Mouse (Mus musculus): ENCODE results near the gene Fbxo46.

The Fbxo46 gene

GRCm38 (mm10) chr7:19119631-19120429 is at the start of gene Fbxo46:
Fbxo46 (plus strand) TSS chr7:19119859.
- DNase-seq: peak; percentile 98

DNA sequence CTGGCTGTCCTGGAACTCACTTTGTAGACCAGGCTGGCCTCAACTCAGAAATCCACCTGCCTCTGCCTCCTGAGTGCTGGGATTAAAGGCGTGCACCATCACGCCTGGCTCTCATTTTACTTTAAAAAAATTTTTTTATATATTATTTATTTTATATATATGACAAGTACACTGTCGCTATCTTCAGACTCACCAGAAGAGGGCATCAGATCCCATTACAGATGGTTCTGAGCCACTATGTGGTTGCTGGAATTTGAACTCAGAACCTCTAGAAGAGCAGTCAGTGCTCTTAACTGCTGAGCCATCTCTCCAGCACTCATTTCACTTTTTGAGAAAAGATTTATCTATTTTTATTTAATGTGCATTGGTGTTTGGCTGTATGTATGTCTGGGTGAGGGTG is 48.6 kb upstream of the Fbxo46 start:
- DNase-seq: peak; percentile 1

DNA sequence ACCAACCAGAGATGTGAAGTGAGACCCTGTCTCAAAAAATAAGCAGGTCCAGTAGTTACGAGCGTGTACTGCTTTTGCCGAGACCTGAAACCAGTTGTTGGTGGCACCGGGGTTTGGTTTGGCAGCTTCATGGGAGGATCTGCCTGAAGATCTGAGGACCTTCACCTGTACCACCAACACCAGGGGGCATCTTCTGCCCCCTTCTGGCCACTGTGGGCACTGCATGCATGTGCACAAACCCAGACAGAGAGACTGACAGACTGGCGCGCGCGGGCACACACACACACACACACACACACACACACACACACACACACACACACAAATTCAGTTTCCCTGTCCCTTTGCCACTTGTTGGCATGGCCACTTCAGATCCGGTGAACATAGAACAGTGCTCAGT is 46.2 kb upstream of the Fbxo46 start:
- DNase-seq: peak; percentile 47

DNA sequence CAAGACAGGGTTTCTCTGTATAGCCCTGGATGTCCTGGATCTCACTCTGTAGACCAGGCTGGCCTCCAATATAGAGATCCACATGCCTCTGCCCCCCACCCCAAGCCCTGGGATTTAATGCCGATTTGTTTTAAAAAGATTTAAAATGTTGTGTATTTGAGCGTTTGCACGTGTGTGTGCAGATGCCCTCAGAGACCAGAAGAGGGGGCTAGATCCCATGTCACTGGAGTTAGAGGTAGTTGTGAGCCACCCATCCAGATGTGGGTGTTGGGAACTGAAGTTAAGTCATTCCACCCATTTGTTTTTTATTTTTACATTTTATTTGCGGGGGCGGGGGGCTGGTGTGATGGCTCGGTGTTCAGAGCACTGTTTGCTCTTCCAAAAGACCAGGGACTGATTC is 45.2 kb upstream of the Fbxo46 start:
- DNase-seq: peak; percentile 2

GRCm38 (mm10) chr7:19075231-19075630 is 44.4 kb upstream of the Fbxo46 start:
- peak; percentile 1 for DNase-seq

DNA sequence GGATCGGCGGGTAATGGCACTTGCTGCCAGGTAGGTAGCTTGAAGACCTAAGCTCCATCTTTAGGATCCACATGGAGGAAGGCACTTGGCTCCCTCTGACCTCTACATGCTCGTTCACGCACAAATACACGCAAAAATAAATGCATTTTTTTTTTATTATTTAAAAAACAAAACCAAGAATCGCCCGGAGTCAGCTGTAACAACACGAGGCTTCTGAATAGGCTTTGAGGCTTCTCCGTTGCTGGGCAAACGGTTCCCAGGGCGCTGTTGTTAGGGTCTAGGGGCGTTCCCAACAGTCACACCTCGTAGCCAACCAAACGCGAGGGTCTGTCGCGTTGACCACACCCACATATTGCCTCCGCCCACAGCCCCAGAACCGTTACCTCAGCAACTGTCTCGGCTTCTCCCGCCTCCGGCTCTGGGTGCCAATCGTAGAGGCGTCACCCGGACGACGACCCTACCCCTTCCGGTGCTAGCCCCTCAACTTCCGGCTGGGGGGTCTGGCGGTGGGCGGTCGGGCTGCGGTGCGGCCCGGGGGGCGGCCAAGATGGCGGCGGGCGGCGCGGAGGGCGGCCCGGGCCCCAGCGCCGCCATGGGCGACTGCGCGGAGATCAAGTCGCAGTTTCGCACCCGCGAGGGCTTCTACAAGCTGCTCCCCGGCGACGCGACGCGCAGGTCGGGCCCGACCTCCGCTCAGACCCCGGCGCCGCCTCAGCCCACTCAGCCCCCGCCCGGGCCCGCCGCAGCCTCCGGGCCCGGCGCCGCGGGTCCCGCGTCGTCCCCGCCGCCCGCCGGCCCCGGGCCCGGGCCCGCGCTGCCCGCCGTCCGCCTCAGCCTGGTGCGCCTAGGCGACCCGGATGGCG is 43.7 kb upstream of the Fbxo46 start, which contains the start of gene Dmwd:
Gene Dmwd, plus strand, starts transcription at position 505 of the 863 bp plus-strand sequence.
- peak; percentile 99 for DNase-seq

DNA sequence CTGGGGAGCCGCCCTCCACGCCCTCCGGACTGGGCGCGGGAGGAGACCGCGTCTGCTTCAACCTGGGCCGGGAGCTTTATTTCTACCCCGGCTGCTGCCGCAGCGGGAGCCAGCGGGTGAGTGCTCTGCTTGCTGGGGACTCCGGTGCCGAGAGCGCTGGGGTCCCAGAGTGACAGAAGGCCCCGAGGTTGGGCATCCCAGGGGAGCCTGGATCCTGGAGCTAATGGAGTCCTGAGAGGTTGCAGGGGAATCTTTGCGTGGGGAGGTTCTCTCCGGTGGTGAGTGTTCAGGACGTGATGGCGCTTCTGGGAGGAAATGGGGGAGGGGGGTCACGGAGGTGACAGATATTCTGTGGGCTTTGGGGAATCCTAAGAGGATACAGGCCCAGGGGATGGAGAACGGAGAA is 43.1 kb upstream of the Fbxo46 start:
- no peak for DNase-seq

- no peak for DNase-seq
These were observed 41.9 kb upstream of the Fbxo46 start for GRCm38 (mm10) chr7:19077761-19078160.

DNA sequence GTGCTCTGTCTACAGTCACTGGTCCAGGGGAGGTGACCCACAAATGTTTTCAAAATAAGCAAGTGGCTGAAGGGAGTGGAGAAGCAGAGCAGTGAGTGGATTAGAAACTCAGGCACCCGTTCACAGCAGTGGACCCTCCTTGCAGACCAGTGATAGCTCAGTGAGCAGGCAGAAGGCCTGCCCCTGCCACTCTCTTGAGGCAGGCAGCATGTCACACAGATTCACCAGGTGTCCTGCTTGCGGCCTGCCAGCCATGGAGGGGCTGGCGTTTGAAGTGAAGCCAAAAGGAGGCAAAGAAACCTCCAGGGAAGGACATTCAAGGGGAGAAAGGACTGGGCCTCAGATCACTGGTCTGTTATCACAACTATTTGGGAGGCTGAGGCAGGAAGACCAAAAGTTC is 40.9 kb upstream of the Fbxo46 start:
- no peak for DNase-seq

GRCm38 (mm10) chr7:19080451-19080950 is 39.2 kb upstream of the Fbxo46 start:
- no peak for DNase-seq

- no peak for DNase-seq
These were observed 37.5 kb upstream of the Fbxo46 start for GRCm38 (mm10) chr7:19082171-19082570.

DNA sequence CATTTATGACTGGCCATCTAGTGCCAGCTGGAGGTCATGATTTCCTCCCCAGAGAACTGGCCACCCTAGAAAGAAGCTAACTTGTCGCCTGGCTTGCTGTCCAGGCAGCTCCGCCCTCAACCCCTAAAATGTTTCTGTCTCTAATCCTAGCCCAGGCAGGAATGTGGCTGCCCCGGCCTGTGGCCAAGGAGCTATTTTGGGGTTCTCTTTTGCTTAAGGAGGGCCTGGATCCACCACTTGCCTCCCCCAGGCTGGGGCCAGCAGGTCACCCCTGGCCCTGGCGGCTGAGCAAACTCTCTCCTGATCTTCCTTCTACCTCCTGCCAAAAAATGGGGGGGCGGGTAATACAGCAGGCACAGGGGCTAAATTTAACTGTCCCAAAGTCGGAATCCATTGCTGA is 36.6 kb upstream of the Fbxo46 start:
- DNase-seq: peak; percentile 78

GRCm38 (mm10) chr7:19083701-19084100 is 36.0 kb upstream of the Fbxo46 start, which contains the start of gene Dmpk:
Dmpk (plus strand) TSS chr7:19083849.
- DNase-seq: peak; percentile 52

GRCm38 (mm10) chr7:19084277-19084771 is 35.3 kb upstream of the Fbxo46 start:
- peak; percentile 26 for DNase-seq

DNA sequence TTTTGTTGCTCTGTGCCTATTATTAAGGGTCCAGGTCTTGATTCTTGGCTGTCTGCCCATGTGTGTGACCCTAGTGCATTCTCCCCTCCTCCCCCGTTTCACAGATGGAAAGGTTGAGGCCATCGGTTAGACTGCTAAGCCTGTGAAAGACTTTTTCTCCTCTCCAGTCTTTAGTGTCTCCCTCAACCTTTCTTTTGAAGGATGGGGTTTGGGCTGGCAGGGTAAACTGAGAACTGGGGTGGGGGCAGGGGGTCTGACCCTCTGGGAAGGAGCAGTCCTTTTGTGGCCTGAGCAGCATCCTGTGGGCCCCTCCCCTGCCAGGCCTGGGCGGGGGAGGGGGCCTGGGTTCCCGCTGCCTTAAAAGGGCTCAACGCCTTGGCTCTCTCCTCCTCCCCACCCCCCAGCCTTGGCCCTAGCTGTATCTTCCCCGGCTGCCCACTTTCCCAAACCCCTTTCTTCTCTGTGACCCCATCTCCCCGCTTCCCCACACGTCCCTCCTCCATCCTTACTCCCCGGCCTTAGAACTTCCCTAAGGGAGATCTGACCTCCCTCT is 34.7 kb upstream of the Fbxo46 start:
- DNase-seq: peak; percentile 43

- no peak for DNase-seq
These were observed 34.2 kb upstream of the Fbxo46 start for GRCm38 (mm10) chr7:19085495-19085894.

- peak; percentile 79 for DNase-seq
These were observed 33.6 kb upstream of the Fbxo46 start for GRCm38 (mm10) chr7:19086042-19086441.

DNA sequence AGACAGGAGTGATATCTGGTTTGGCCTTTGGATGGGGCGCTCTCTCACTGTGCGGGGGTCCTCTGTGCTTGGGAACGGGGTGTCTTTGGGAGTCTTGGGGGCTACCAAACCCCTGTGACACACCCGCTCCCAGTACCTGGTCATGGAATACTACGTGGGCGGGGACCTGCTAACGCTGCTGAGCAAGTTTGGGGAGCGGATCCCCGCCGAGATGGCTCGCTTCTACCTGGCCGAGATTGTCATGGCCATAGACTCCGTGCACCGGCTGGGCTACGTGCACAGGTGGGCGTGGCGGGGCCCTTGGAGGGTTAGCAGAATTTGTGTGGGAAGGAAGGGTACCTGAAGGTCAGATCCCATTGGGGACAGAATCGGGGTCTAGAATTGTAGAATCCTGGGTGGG is 32.9 kb upstream of the Fbxo46 start:
- DNase-seq: no peak

- DNase-seq: peak; percentile 78
These were observed 30.8 kb upstream of the Fbxo46 start for GRCm38 (mm10) chr7:19088813-19089212.

GRCm38 (mm10) chr7:19091913-19092312 is 27.7 kb upstream of the Fbxo46 start:
- no peak for DNase-seq

DNA sequence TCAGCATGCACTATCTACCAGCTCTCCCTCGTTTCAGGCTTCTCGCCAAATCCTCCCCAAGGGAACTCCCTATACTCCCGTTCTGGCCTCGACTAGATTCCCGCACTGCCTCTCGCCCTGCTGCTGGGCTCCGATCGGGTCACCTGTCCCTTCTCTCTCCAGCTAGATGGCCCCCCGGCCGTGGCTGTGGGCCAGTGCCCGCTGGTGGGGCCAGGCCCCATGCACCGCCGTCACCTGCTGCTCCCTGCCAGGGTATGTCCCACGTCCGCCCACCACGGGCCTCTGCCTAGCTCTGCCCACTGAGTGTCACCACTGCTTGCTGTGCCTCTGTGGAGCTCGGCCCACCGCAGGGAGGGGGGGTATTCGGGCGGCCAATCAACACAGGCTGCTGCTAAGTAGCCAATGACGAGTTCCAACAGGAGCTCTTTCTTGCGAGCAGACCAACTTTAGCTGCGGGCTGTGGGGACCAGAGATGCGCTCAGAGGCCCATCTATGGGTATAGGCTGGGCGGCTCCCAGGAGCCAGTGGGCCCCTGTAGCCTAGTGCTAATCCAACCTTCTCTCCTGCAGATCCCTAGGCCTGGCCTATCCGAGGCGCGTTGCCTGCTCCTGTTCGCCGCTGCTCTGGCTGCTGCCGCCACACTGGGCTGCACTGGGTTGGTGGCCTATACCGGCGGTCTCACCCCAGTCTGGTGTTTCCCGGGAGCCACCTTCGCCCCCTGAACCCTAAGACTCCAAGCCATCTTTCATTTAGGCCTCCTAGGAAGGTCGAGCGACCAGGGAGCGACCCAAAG is 27.1 kb upstream of the Fbxo46 start:
- peak; percentile 73 for DNase-seq

DNA sequence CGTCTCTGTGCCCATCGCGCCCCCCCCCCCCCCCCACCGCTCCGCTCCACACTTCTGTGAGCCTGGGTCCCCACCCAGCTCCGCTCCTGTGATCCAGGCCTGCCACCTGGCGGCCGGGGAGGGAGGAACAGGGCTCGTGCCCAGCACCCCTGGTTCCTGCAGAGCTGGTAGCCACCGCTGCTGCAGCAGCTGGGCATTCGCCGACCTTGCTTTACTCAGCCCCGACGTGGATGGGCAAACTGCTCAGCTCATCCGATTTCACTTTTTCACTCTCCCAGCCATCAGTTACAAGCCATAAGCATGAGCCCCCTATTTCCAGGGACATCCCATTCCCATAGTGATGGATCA is 26.5 kb upstream of the Fbxo46 start:
- peak; percentile 94 for DNase-seq

Data from lung, postnatal 10 days (tissue).